Mouse (Mus musculus) CH12.LX (cell line): Measurements from ENCODE around the gene Kcnn4. TPM values are rescaled to one million over a fixed set of nuclear protein-coding genes. Genes with fewer than 3 reads are reported as not detected.
A peak's percentile ranks its signal among the peaks of the same experiment; 100 is the strongest.

Experiments used
- DNase-seq: peaks from one replicate; pipeline ENCODE4 v3.0.0-alpha.2; 2013; ENCODE audit errors: extremely low read depth
- H3K27ac ChIP-seq: 2 replicates; pipeline ENCODE4 v1.5.1; 2012; ENCODE audit warnings: low read depth, mild to moderate bottlenecking, control low read depth, moderate library complexity; ENCODE audit not compliant: insufficient read depth
- H3K27me3 ChIP-seq: replicated peaks from 2 replicates; pipeline ENCODE3; 2012; ENCODE audit warnings: inconsistent platforms
- H3K36me3 ChIP-seq, 2 experiments: replicated peaks in 1 of 2; 2 replicates each; pipeline versions ENCODE3 to v1.6.1; 2012; ENCODE audit warnings: inconsistent platforms in 1 of 2, low read length in 1 of 2, mild to moderate bottlenecking in 1 of 2, mixed read lengths in 1 of 2, moderate library complexity in 1 of 2; ENCODE audit not compliant: control insufficient read depth in 1 of 2, insufficient read depth in 1 of 2
- H3K4me1 ChIP-seq, 2 experiments: 2 replicates each; pipeline ENCODE4 v1.6.1; 2012; ENCODE audit warnings: inconsistent platforms in 1 of 2, moderate library complexity in 1 of 2; ENCODE audit not compliant: insufficient read depth in 2 of 2, control insufficient read depth in 1 of 2
- H3K4me2 ChIP-seq: 2 replicates; pipeline ENCODE4 v1.6.1; 2012; ENCODE audit warnings: low read depth, mild to moderate bottlenecking, control low read depth; ENCODE audit not compliant: poor library complexity, insufficient read depth, severe bottlenecking
- H3K4me3 ChIP-seq, 3 experiments: fragments of 150-350 bp in 1 of 3; sonication (generic) in 1 of 3; replicated peaks in 1 of 3; 2 replicates each; pipeline versions ENCODE3 to v1.5.1; 2011 to 2012; ENCODE audit warnings: low read depth in 2 of 3, low read length in 2 of 3, mild to moderate bottlenecking in 2 of 3, moderate library complexity in 2 of 3, control low read depth in 1 of 3, improper control_type of control experiment in 1 of 3, inconsistent platforms in 1 of 3, mixed read lengths in 1 of 3; ENCODE audit not compliant: poor library complexity in 1 of 3
- H3K79me2 ChIP-seq: replicated peaks from 2 replicates; pipeline ENCODE4 v1.6.1; 2012; ENCODE audit warnings: mild to moderate bottlenecking, moderate library complexity; ENCODE audit not compliant: control insufficient read depth, poor library complexity, insufficient read depth, severe bottlenecking; ENCODE audit errors: extremely low read depth
- H3K9ac ChIP-seq: 2 replicates; pipeline ENCODE4 v1.6.1; 2012; ENCODE audit warnings: low read depth, mild to moderate bottlenecking, control low read depth, moderate library complexity; ENCODE audit not compliant: insufficient read depth
- H3K9me3 ChIP-seq: replicated peaks from 2 replicates; pipeline ENCODE3; 2012; ENCODE audit warnings: low read length, inconsistent platforms, mixed read lengths
- BHLHE40 ChIP-seq: IDR thresholded peaks from 2 replicates; pipeline ENCODE4 v1.6.1; 2011; ENCODE audit warnings: mild to moderate bottlenecking, low read depth, low read length, improper control_type of control experiment
- CHD1 ChIP-seq: IDR thresholded peaks from 2 replicates; pipeline ENCODE4 v1.6.1; 2012; ENCODE audit warnings: low read depth, low read length, improper control_type of control experiment, inconsistent platforms
- CHD2 ChIP-seq: IDR thresholded peaks from 2 replicates; pipeline ENCODE4 v1.6.1; 2011; ENCODE audit warnings: low read length, improper control_type of control experiment
- CTCF ChIP-seq, 2 experiments: IDR thresholded peaks in 1 of 2; conservative IDR thresholded peaks in 1 of 2; 2 replicates each; pipeline ENCODE4 v1.5.1; 2011 to 2012; ENCODE audit warnings: low read depth in 2 of 2, low read length in 2 of 2, improper control_type of control experiment in 1 of 2, inconsistent platforms in 1 of 2, mild to moderate bottlenecking in 1 of 2, moderate library complexity in 1 of 2
- E2F4 ChIP-seq: IDR thresholded peaks from 2 replicates; pipeline ENCODE4 v1.6.1; 2011; ENCODE audit warnings: low read depth, low read length, improper control_type of control experiment; ENCODE audit not compliant: insufficient replicate concordance
- ELF1 ChIP-seq: IDR thresholded peaks from 2 replicates; pipeline ENCODE4 v1.6.1; 2014; ENCODE audit warnings: low read depth, mild to moderate bottlenecking, inconsistent platforms, low read length, improper control_type of control experiment
- EP300 ChIP-seq: IDR thresholded peaks from 2 replicates; pipeline ENCODE4 v1.6.1; 2011; ENCODE audit warnings: low read length, improper control_type of control experiment
- ETS1 ChIP-seq: conservative IDR thresholded peaks from 2 replicates; pipeline ENCODE4 v1.6.1; 2012; ENCODE audit warnings: low read depth, mild to moderate bottlenecking, inconsistent platforms, low read length, improper control_type of control experiment, moderate library complexity
- GABPA ChIP-seq: IDR thresholded peaks from 2 replicates; pipeline ENCODE4 v1.6.1; 2012; ENCODE audit warnings: low read depth, low read length, improper control_type of control experiment, inconsistent platforms; ENCODE audit not compliant: insufficient replicate concordance
- HCFC1 ChIP-seq: IDR thresholded peaks from 2 replicates; pipeline ENCODE4 v1.6.1; 2012; ENCODE audit warnings: low read depth, mild to moderate bottlenecking, inconsistent platforms, low read length, improper control_type of control experiment
- JUN ChIP-seq: IDR thresholded peaks from 2 replicates; pipeline ENCODE4 v1.6.1; 2011; ENCODE audit warnings: low read depth, mild to moderate bottlenecking, low read length, improper control_type of control experiment, moderate library complexity; ENCODE audit not compliant: insufficient read depth
- KAT2A ChIP-seq: IDR thresholded peaks from 2 replicates; pipeline ENCODE4 v1.6.1; 2012; ENCODE audit warnings: low read length, improper control_type of control experiment, inconsistent platforms; ENCODE audit not compliant: insufficient replicate concordance
- MAFK ChIP-seq: IDR thresholded peaks from 2 replicates; pipeline ENCODE4 v1.6.1; 2011; ENCODE audit warnings: low read length, improper control_type of control experiment; ENCODE audit not compliant: insufficient replicate concordance
- MAX ChIP-seq: IDR thresholded peaks from 2 replicates; pipeline ENCODE4 v1.6.1; 2011; ENCODE audit warnings: low read length, improper control_type of control experiment
- MAZ ChIP-seq: IDR thresholded peaks from 2 replicates; pipeline ENCODE4 v1.6.1; 2012; ENCODE audit warnings: low read depth, mild to moderate bottlenecking, inconsistent platforms, low read length, improper control_type of control experiment, moderate library complexity
- MXI1 ChIP-seq: IDR thresholded peaks from 2 replicates; pipeline ENCODE4 v1.6.1; 2011; ENCODE audit warnings: mild to moderate bottlenecking, low read depth, low read length, improper control_type of control experiment
- MYC ChIP-seq: IDR thresholded peaks from 2 replicates; pipeline ENCODE4 v1.6.1; 2011; ENCODE audit warnings: low read depth, mild to moderate bottlenecking, improper control_type of control experiment, low read length
- POLR2A ChIP-seq: IDR thresholded peaks from 2 replicates; pipeline ENCODE4 v1.6.1; 2011; ENCODE audit warnings: low read depth, mild to moderate bottlenecking, improper control_type of control experiment, low read length
- POLR2AphosphoS2 ChIP-seq: IDR thresholded peaks from 2 replicates; pipeline ENCODE4 v1.6.1; 2011; ENCODE audit warnings: low read depth, low read length, improper control_type of control experiment
- SIN3A ChIP-seq: IDR thresholded peaks from 2 replicates; pipeline ENCODE4 v1.6.1; 2012; ENCODE audit warnings: low read length, improper control_type of control experiment, inconsistent platforms
- SMC3 ChIP-seq: IDR thresholded peaks from 2 replicates; pipeline ENCODE4 v1.6.1; 2011; ENCODE audit warnings: low read depth, low read length, improper control_type of control experiment
- TBP ChIP-seq: conservative IDR thresholded peaks from 2 replicates; pipeline ENCODE4 v1.6.1; 2011; ENCODE audit warnings: low read depth, low read length, improper control_type of control experiment
- TCF12 ChIP-seq: IDR thresholded peaks from 2 replicates; pipeline ENCODE4 v1.6.1; 2014; ENCODE audit warnings: low read depth, mild to moderate bottlenecking, inconsistent platforms, low read length, improper control_type of control experiment
- UBTF ChIP-seq: IDR thresholded peaks from 2 replicates; pipeline ENCODE4 v1.6.1; 2012; ENCODE audit warnings: low read depth, mild to moderate bottlenecking, inconsistent platforms, low read length, improper control_type of control experiment, moderate library complexity
- USF1 ChIP-seq: IDR thresholded peaks from 2 replicates; pipeline ENCODE4 v1.6.1; 2014; ENCODE audit warnings: low read depth, mild to moderate bottlenecking, inconsistent platforms, low read length, improper control_type of control experiment
- ZKSCAN1 ChIP-seq: IDR thresholded peaks from 2 replicates; pipeline ENCODE4 v1.6.1; 2012; ENCODE audit warnings: low read depth, inconsistent platforms, low read length, improper control_type of control experiment, borderline replicate concordance
- ZMIZ1 ChIP-seq: IDR thresholded peaks from 2 replicates; pipeline ENCODE4 v1.6.1; 2012; ENCODE audit warnings: low read depth, mild to moderate bottlenecking, inconsistent platforms, low read length, improper control_type of control experiment
- ZNF384 ChIP-seq: IDR thresholded peaks from 2 replicates; pipeline ENCODE4 v1.6.1; 2012; ENCODE audit warnings: low read depth, low read length, improper control_type of control experiment, inconsistent platforms
- dilution Hi-C: fragments of 300-500 bp; cut with MboI; formaldehyde crosslinking; loops from 2 replicates; pipeline ENCODE4 v1.14.3; 2020; ENCODE audit warnings: low sequenced_read_pairs; ENCODE audit not compliant: extremely low pct_unique_long_range_greater_than_20kb, extremely low pct_ligation_motif_present
- in situ Hi-C: fragments of 300-500 bp; cut with MboI; formaldehyde crosslinking; loops from 3 replicates; pipeline ENCODE4 v1.14.3; 2019; ENCODE audit warnings: low sequenced_read_pairs, low pct_ligation_motif_present, low pct_unique_long_range_greater_than_20kb, mixed read lengths
- polyA plus RNA-seq: library from polyadenylated mRNA; unstranded; fragments of >175 nt; gene quantifications from 2 replicates; pipeline ENCODE4 v1.2.1, GENCODE M21; 2012; ENCODE audit warnings: low read depth; ENCODE audit not compliant: insufficient read length
- total RNA-seq, 2 experiments: library from RNA; depleted of rRNA; stranded (reverse); fragments of 300-350 nt in 1 of 2; fragments of >200 nt in 1 of 2; gene quantifications; 2 replicates each; pipeline ENCODE4 v1.2.3; 2012 to 2014

The Kcnn4 gene
- total and polyA plus RNA-seq, 3 experiments: 8.2 to 12.9 (median 10.5) TPM

- Histone ChIP-seq H3K36me3 (no peaks in the 10 kb centered on the region), H3K79me2 (no peaks in the 10 kb centered on the region), H3K9ac (no peak overlapping the region), H3K9me3 (no peaks in the 10 kb centered on the region), H3K4me2 (peak overlapping the region; percentile 34), H3K27ac (no peak overlapping the region), H3K4me1 (peaks cover 48 to 69% of the 10 kb centered on the region in 2 experiments), H3K4me3 (peak overlapping the region in 2 of 3 experiments; percentile 23 to 33), H3K27me3 (no peaks in the 10 kb centered on the region)
- no peak for DNase-seq
- dilution Hi-C loops (no loop called here), in situ Hi-C loops (no loop called here)
- TF ChIP-seq MYC (no peak), ZMIZ1 (no peak), JUN (no peak), MAFK (no peak), SMC3 (no peak), CHD2 (no peak), ELF1 (no peak), CHD1 (no peak), CTCF (conservative IDR thresholded peaks at IDR 0.05 in 1 of 2, IDR thresholded peaks at IDR 0.05 in 1 of 2; ENCODE audit: low read depth in 2 of 2, low read length in 2 of 2) (no peak), GABPA (no peak), MAX (no peak), USF1 (no peak), MXI1 (no peak), KAT2A (no peak), UBTF (no peak), POLR2A (no peak), ZNF384 (no peak)
Measured at GRCm38 (mm10) chr7:24371012-24371808, 1.1 kb downstream of the Kcnn4 start.

DNA sequence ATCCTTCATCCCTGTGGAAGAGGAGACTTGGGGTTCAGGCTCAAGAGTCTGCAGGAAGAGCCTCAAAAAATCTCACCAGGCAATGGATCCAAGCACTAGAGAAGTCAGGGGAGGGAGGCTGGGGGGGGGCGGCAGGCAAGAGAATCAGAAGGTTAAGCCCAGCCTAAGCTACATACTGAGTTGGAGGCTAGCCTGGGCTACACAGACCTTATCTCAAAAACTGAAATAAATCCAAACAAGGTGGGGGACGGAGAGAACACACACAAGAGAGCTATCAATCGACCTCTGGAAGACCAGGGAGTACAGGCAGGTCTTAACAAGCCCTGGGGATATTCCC is 1.7 kb downstream of the Kcnn4 start:
- H3K27ac ChIP-seq: no peak overlapping the region
- no peaks in the 10 kb centered on the region for H3K9me3 ChIP-seq
- no peak overlapping the region for H3K4me2 ChIP-seq
- no peak for DNase-seq
- H3K4me3 ChIP-seq: no peak overlapping the region
- peaks cover 48 to 63% of the 10 kb centered on the region in 2 experiments for H3K4me1 ChIP-seq
- dilution Hi-C loops: no loop called here
- no peak overlapping the region for H3K9ac ChIP-seq
- no peaks in the 10 kb centered on the region for H3K36me3 ChIP-seq
- no peaks in the 10 kb centered on the region for H3K27me3 ChIP-seq
- no peaks in the 10 kb centered on the region for H3K79me2 ChIP-seq
- TF ChIP-seq MYC (no peak), ELF1 (no peak), MXI1 (no peak), TBP (no peak), E2F4 (no peak), EP300 (no peak), GABPA (no peak), BHLHE40 (no peak), HCFC1 (no peak), TCF12 (no peak), POLR2AphosphoS2 (no peak), ZKSCAN1 (no peak), ETS1 (no peak), SIN3A (no peak), MAZ (no peak), CTCF (conservative IDR thresholded peaks at IDR 0.05 in 1 of 2, IDR thresholded peaks at IDR 0.05 in 1 of 2; ENCODE audit: low read depth in 2 of 2, low read length in 2 of 2) (no peak)
- in situ Hi-C loops: no loop called here
